Mouse (Mus musculus) G1E (cell line): ENCODE measurements around the gene Zwilch.

ENCODE experiments used
- CTCF ChIP-seq: IDR thresholded peaks from 2 replicates; pipeline ENCODE4 v1.5.1; 2012; ENCODE audit warnings: low read depth, low read length, inconsistent platforms, mixed read lengths
- GATA1 ChIP-seq: IDR thresholded peaks from 2 replicates; pipeline ENCODE4 v1.6.1; 2012; ENCODE audit warnings: borderline replicate concordance, low read length, inconsistent platforms, mixed read lengths
- POLR2AphosphoS5 ChIP-seq: IDR thresholded peaks from 2 replicates; pipeline ENCODE4 v1.6.1; 2012; ENCODE audit warnings: low read depth, low read length, inconsistent platforms; ENCODE audit not compliant: insufficient replicate concordance
- TAL1 ChIP-seq: conservative IDR thresholded peaks from 2 replicates; pipeline ENCODE4 v1.6.1; 2012; ENCODE audit warnings: low read depth, low read length, inconsistent platforms, mixed read lengths

DNA sequence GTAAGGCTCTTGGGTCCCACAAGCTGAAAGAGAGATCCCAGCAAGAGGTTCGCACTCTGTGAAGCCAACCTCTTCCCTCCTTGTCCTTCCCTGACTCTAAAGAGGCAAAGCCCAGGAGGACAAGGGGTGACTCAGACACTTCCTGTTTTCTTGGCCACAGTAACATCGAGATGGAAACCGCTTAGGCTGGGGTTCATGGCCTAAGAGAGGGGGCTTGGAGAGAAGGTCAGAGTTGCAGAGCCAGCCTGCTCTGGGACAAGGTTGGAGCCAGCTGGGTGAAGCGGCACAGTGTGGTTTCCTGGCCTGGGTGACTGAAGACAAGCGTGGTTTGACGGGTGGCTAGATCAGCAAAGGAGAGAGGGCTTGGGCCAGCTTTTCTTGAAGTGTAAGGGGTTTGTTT is 67.6 kb downstream of the Zwilch start:
- no peak for TF ChIP-seq GATA1
- TF ChIP-seq CTCF, result no peak
- no peak for TF ChIP-seq POLR2AphosphoS5
- no peak for TF ChIP-seq TAL1
